Mouse (Mus musculus): ENCODE measurements around the gene Olfr1040. TPM values are rescaled to one million over a fixed set of nuclear protein-coding genes. Genes with fewer than 3 reads are reported as not detected.
"Not testable (repeated sequence)": the region's sequence is repeated elsewhere in the genome, so short reads cannot be mapped to it uniquely, and the experiment has no call there.

Gene Olfr1040
- polyA plus RNA-seq (2012; rRNA removed) (not detected in 2 replicates), polyA plus RNA-seq (2014; fragmentation: Nextera tagmentation; extraction: Ambion mirVana) (not detected in 2 replicates)

GRCm38 (mm10) chr2:86146632-86147031 lies at the start of gene Olfr1040:
Olfr1040 (minus strand) TSS chr2:86146732.
- Histone ChIP-seq H3K9ac (replicated peaks) (no peak within 1 kb of the TSS), H3K36me3 (replicated peaks; ENCODE audit: control insufficient read depth, insufficient read depth, low read depth) (no peaks in the 10 kb centered on the region), H3K27me3 (ENCODE audit: control insufficient read depth, insufficient read depth, low read length) (no peaks in the 10 kb centered on the region), H3K4me1 (replicated peaks; ENCODE audit: control insufficient read depth in 2 of 2, insufficient read depth in 2 of 2, low read length in 1 of 2) (no peaks in the 10 kb centered on the region), H3K4me2 (ENCODE audit: low read depth) (no peak within 1 kb of the TSS), H3K9me3 (ENCODE audit: control insufficient read depth, low read length) (no peaks in the 10 kb centered on the region), H3K27ac (no peak within 1 kb of the TSS), H3K4me3 (ENCODE audit: insufficient read depth in 1 of 2, low read depth in 2 of 2, low read length in 2 of 2) (no peak within 1 kb of the TSS)
- ATAC-seq (ENCODE audit: insufficient read depth): no peak
- TF ChIP-seq EP300 (IDR thresholded peaks at IDR 0.05; ENCODE audit: low read depth) (no peak), CTCF (IDR thresholded peaks at IDR 0.05; ENCODE audit: low read depth) (no peak)
- DNase-seq (ENCODE audit: low read depth in 3 of 3, low spot score in 3 of 3): no peak
- WGBS (ENCODE audit: insufficient replicate concordance): 59% methylated on average over 1 of the region's 1 CpGs

DNA sequence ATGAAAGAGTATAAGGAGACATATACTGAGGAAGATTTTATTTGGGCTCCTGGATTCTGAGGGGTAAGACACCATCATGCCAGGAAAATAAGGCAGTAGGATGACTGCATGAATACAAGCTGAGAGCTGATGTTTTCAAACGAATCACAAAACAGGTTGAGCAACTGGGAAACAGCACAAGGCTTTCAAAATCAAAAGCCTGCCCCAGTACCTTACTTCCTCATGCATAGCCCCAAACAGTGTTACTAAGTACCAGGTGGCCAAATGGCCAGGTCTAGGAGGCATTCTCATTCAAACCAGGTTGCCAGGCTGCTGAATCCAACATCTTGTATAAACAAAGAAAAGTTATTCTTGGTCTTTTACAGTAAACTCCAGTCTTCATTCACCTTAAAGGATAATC lies 49.3 kb upstream of the Olfr1040 start:
- H3K36me3 ChIP-seq (replicated peaks; ENCODE audit: control insufficient read depth, insufficient read depth, low read depth): no peaks in the 10 kb centered on the region
- no peaks in the 10 kb centered on the region for H3K4me1 ChIP-seq (replicated peaks; ENCODE audit: control insufficient read depth in 2 of 2, insufficient read depth in 2 of 2, low read length in 1 of 2)
- H3K9ac ChIP-seq (replicated peaks): no peak overlapping the region
- 14% methylated on average over 1 of the region's 1 CpGs for WGBS (ENCODE audit: insufficient replicate concordance)
- no peak overlapping the region for H3K4me3 ChIP-seq (ENCODE audit: insufficient read depth in 1 of 2, low read depth in 2 of 2, low read length in 2 of 2)
- TF ChIP-seq CTCF (IDR thresholded peaks at IDR 0.05; ENCODE audit: low read depth): no peak
- TF ChIP-seq EP300 (IDR thresholded peaks at IDR 0.05; ENCODE audit: low read depth): no peak
- DNase-seq (ENCODE audit: low read depth in 3 of 3, low spot score in 3 of 3): no peak
- no peak overlapping the region for H3K27ac ChIP-seq
- no peaks in the 10 kb centered on the region for H3K9me3 ChIP-seq (ENCODE audit: control insufficient read depth, low read length)
- ATAC-seq (ENCODE audit: insufficient read depth): no peak
- no peaks in the 10 kb centered on the region for H3K27me3 ChIP-seq (ENCODE audit: control insufficient read depth, insufficient read depth, low read length)
- H3K4me2 ChIP-seq (ENCODE audit: low read depth): no peak overlapping the region

DNA sequence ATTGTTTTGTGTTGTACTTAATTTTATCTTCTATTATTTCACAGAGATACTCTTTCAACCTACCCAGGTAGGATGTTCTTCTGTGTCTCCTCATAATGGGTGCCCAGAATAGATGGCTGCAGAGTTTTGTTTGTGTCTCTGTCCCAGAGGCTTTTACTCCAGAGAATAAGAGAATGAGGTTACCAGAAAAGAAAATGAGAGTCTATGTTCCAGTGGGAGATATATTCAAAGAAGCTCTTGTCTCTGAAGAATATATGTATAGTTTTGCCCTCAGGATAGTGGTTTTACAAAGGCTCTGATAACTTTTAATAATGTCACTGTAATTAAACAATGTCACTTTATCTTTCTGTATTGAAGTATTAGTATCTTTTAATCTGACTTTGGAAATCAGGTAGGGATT lies 39.1 kb upstream of the Olfr1040 start, which contains the start of gene Olfr52:
Gene Olfr52 (minus strand): TSS at position 101 of the 400 bp plus-strand sequence.
- H3K27ac ChIP-seq: no peak within 1 kb of the TSS
- no peak for ATAC-seq (ENCODE audit: insufficient read depth)
- no peaks in the 10 kb centered on the region for H3K9me3 ChIP-seq (ENCODE audit: control insufficient read depth, low read length)
- H3K27me3 ChIP-seq (ENCODE audit: control insufficient read depth, insufficient read depth, low read length): no peaks in the 10 kb centered on the region
- no peak within 1 kb of the TSS for H3K4me2 ChIP-seq (ENCODE audit: low read depth)
- H3K9ac ChIP-seq (replicated peaks): no peak within 1 kb of the TSS
- H3K4me1 ChIP-seq (replicated peaks; ENCODE audit: control insufficient read depth in 2 of 2, insufficient read depth in 2 of 2, low read length in 1 of 2): no peaks in the 10 kb centered on the region
- H3K36me3 ChIP-seq (replicated peaks; ENCODE audit: control insufficient read depth, insufficient read depth, low read depth): no peaks in the 10 kb centered on the region
- DNase-seq (ENCODE audit: low read depth in 3 of 3, low spot score in 3 of 3): no peak
- TF ChIP-seq CTCF (IDR thresholded peaks at IDR 0.05; ENCODE audit: low read depth) (no peak), EP300 (IDR thresholded peaks at IDR 0.05; ENCODE audit: low read depth) (no peak)
- no peak within 1 kb of the TSS for H3K4me3 ChIP-seq (ENCODE audit: insufficient read depth in 1 of 2, low read depth in 2 of 2, low read length in 2 of 2)

- TF ChIP-seq CTCF (IDR thresholded peaks at IDR 0.05; ENCODE audit: low read depth) (no peak), EP300 (IDR thresholded peaks at IDR 0.05; ENCODE audit: low read depth) (no peak)
- H3K27me3 ChIP-seq (ENCODE audit: control insufficient read depth, insufficient read depth, low read length): no peaks in the 10 kb centered on the region
- ATAC-seq (ENCODE audit: insufficient read depth): no peak
- no peak overlapping the region for H3K27ac ChIP-seq
- DNase-seq (ENCODE audit: low read depth in 3 of 3, low spot score in 3 of 3): no peak
- H3K4me2 ChIP-seq (ENCODE audit: low read depth): no peak overlapping the region
- H3K4me3 ChIP-seq (ENCODE audit: insufficient read depth in 1 of 2, low read depth in 2 of 2, low read length in 2 of 2): no peak overlapping the region
- H3K36me3 ChIP-seq (replicated peaks; ENCODE audit: control insufficient read depth, insufficient read depth, low read depth): no peaks in the 10 kb centered on the region
- 63% methylated on average over 3 of the region's 3 CpGs for WGBS (ENCODE audit: insufficient replicate concordance)
- H3K9ac ChIP-seq (replicated peaks): no peak overlapping the region
- H3K4me1 ChIP-seq (replicated peaks; ENCODE audit: control insufficient read depth in 2 of 2, insufficient read depth in 2 of 2, low read length in 1 of 2): no peaks in the 10 kb centered on the region
- no peaks in the 10 kb centered on the region for H3K9me3 ChIP-seq (ENCODE audit: control insufficient read depth, low read length)
These were observed 33.4 kb upstream of the Olfr1040 start for GRCm38 (mm10) chr2:86179950-86180349.

DNA sequence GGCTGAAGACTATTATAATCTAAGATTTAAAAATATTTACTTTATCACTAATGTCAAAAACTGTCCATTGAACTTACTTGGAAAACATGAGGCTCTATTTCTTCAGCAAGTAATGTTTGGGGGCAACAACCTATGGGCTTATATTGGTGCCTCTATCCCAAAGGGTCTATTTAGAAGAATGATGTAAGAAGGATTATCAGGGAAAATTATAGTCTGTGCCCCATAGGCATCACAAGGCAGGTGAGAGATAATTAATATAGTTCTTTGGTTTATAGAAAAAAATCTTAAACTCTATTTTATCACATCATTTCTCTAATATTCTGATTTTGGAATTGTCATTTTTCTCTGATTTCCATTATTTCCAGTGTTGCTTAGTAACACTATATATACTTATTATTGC lies 31.2 kb upstream of the Olfr1040 start, which contains the start of gene Olfr1044:
Gene Olfr1044 (minus strand): TSS at position 101 of the 400 bp plus-strand sequence.
- DNase-seq (ENCODE audit: low read depth in 3 of 3, low spot score in 3 of 3): no peak
- Histone ChIP-seq H3K4me1 (replicated peaks; ENCODE audit: control insufficient read depth in 2 of 2, insufficient read depth in 2 of 2, low read length in 1 of 2) (no peaks in the 10 kb centered on the region), H3K9ac (replicated peaks) (no peak within 1 kb of the TSS), H3K4me3 (ENCODE audit: insufficient read depth in 1 of 2, low read depth in 2 of 2, low read length in 2 of 2) (no peak within 1 kb of the TSS), H3K4me2 (ENCODE audit: low read depth) (no peak within 1 kb of the TSS), H3K36me3 (replicated peaks; ENCODE audit: control insufficient read depth, insufficient read depth, low read depth) (no peaks in the 10 kb centered on the region), H3K9me3 (ENCODE audit: control insufficient read depth, low read length) (no peaks in the 10 kb centered on the region), H3K27me3 (ENCODE audit: control insufficient read depth, insufficient read depth, low read length) (no peaks in the 10 kb centered on the region), H3K27ac (no peak within 1 kb of the TSS)
- no peak for ATAC-seq (ENCODE audit: insufficient read depth)
- no peak for TF ChIP-seq EP300 (IDR thresholded peaks at IDR 0.05; ENCODE audit: low read depth)
- TF ChIP-seq CTCF (IDR thresholded peaks at IDR 0.05; ENCODE audit: low read depth): no peak

- H3K9ac ChIP-seq (replicated peaks); H3K4me3 ChIP-seq (ENCODE audit: insufficient read depth in 1 of 2, low read depth in 2 of 2, low read length in 2 of 2); H3K4me2 ChIP-seq (ENCODE audit: low read depth); H3K4me1 ChIP-seq (replicated peaks; ENCODE audit: control insufficient read depth in 2 of 2, insufficient read depth in 2 of 2, low read length in 1 of 2); H3K27me3 ChIP-seq (ENCODE audit: control insufficient read depth, insufficient read depth, low read length); ATAC-seq (ENCODE audit: insufficient read depth); H3K36me3 ChIP-seq (replicated peaks; ENCODE audit: control insufficient read depth, insufficient read depth, low read depth); DNase-seq (ENCODE audit: low read depth in 3 of 3, low spot score in 3 of 3); H3K9me3 ChIP-seq (ENCODE audit: control insufficient read depth, low read length); H3K27ac ChIP-seq: not testable (repeated sequence)
- WGBS (ENCODE audit: insufficient replicate concordance): 17% methylated on average over 7 of the region's 7 CpGs
These were observed 28.9 kb upstream of the Olfr1040 start for GRCm38 (mm10) chr2:86175422-86175821.
